Mouse (Mus musculus): ENCODE measurements at regions not wholly inside any gene's neighbourhood (a gene's known extent, or its start where the extent isn't known, plus 50 kb on each side); places are given as distances from the start of the nearest gene placed in this dataset.
A peak's percentile ranks its signal among the peaks of the same experiment; 100 is the strongest.

DNA sequence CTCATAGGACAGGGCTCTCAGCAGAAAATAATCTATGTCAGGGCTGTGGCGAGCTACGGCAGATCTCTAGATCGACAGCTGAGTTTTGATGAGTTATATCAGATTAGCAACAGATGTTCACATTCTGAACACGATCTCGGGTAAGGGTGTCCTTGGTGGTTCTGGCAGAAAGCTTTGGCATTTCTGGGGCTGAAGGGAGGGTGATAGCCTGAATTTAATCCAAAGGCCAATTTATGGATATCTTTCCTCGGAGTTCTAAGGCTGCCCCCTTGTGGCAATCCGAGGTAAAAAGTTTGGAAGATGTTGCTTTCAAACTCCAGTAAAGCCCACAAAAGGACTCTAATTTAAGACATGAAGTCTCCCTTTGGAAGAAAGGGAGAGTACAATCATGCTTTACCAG lies 101.3 kb upstream of the Luzp2 start:
- peak; percentile 1 for DNase-seq

- no peak for DNase-seq
Observed at GRCm38 (mm10) chr7:54734861-54735260, 100.4 kb upstream of the Luzp2 start.

- DNase-seq: no peak
Observed at GRCm38 (mm10) chr7:54767341-54767740, 68.0 kb upstream of the Luzp2 start.

- DNase-seq: no peak
Observed at GRCm38 (mm10) chr7:54768683-54769082, 66.6 kb upstream of the Luzp2 start.

DNA sequence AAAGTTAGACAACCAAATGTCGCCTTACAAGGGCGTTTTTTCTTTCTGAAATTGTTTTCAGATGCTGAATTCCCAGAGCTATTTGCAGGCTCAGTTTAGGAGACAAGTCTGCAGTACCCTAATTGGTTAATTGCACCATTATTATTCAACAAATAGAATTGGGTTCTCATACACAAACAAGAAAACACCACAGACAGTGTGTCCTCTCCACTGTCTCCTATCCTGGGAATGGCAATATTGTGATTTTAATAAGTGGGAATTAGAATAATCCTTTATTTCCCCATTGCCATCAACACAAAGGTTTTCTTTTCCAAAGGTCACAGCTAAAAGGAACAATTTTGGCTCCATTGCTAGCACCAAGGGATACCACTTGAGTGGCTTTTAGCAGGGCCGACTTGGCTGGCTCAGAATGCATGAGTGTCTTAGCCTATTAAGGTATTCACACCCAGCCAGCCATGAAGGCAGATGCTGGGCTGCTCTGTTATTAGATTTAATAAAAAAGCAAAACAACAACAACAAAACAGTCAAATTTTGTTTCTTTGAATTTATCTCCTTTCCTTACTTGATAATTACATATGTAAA lies 53.3 kb upstream of the Luzp2 start:
- DNase-seq: no peak

GRCm38 (mm10) chr7:54782604-54783003 lies 52.7 kb upstream of the Luzp2 start:
- no peak for DNase-seq

DNA sequence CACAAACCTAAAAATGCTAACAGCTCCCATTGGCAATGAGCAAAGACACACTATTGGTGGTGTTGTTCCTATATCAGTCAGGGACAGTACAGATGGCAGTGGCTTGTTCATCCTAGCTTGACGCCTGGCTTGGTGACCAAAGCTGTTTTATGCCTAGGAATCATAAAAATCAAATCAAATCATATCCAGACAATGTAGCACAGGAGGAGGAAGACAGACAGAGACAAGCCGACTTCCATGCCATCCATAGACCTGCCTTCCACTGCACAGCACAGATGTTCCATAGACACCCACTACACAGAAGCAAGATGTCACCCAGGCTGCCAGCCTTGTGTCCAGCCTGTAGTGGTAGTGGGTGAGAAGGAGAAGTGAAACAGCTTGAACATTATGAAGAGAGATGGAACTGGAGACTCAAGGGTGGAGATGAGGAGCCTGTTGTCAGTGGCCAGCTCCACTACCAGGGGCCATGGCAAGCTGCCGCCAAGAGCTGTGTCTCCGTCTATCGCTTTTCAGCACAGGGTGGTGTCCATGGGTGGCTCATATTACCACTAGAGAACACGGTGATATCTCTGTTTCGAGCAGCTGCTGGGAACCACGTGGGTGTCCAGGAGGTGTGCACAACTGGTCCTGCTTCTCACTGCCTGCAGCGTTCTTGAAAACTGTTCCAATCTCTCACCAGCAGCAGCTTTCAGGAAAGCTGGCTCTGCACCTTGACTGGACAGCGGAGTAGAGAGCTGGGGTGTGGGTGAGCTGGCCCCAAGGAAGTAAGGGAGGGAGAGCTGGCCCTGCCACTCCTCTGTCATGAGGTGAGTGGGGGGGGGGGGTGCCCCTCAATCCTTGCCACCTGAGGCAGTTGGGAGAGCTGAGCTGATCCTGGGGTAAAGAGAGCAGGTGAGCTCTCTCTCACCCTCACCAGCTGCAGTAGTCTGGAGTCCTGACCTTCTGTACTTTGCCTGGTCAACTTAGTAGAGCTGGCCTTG lies 51.5 kb upstream of the Luzp2 start:
- no peak for DNase-seq

Measured in lung, postnatal 36 days (tissue).